Mouse (Mus musculus): Measurements from ENCODE around the gene Arhgef6. TPM values are rescaled to one million over a fixed set of nuclear protein-coding genes. Genes with fewer than 3 reads are reported as not detected.
A peak's percentile ranks its signal among the peaks of the same experiment; 100 is the strongest.

The Arhgef6 gene
- total RNA-seq (2021), result 10 to 100 TPM; 77.6 to 80.0 TPM

DNA sequence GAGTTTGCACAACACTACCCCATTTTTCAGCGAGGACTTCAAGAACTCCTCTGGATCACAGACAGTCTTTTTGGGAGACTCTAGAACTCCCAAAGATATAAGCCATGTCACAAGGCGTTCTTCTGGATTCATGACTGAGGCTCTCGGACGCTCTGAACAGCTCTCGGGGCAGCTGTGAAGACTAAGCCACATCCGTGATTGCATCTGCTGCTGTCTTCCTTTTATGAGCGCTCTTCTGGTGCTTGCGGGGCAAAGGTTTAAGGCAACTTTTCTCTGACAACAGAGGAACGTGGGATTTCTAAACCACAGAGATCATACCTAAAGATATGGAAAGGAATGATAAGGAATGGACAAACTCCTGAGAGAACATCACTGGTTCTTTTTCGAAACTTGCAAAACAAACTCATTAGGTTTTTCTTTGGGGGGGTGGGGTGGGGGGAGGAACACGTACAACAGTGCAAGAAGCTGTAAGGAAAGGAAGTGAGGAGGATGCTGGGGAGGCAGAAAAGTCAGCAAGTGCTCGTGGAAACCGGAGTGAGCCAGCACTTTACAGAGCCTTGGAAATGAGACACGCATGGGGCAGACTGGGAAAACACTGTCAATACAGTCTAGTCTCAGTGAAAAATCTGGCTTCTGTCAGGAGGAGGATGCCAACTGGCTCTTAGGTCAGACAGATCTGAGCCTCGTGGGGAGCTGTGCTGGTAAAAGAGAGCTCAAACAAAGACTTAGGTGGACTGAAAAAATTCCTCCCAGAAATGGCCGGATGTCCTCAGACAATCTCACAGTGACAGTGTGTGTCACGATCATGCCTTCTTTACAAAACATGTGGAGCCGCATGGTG lies at the start of gene Arhgef6:
Arhgef6 (minus strand) TSS at position 359 of the 841 bp plus-strand sequence.
- peak; percentile 40 to 45 for DNase-seq
- intact Hi-C loops (cut with DNase I), result no loop called here

DNA sequence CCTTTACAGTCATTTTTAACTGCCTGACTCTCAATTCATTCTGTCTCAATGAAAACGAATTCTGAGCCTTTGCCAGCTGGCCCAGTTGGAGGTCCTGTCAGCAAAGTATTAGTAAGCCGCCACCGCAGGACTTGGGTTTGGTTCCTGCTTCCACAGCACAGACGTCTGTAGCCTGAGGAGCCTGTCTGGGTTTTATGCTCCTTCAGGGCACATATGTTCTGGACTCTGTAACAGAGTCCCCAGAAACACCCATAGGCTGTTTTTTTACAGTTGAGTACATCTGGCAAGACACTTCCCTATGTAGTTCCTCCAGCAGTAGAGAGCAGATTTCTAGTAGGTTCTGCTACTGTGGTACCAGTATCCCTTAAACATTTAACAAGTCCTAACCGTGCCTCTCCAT lies 42.4 kb upstream of the Arhgef6 start:
- intact Hi-C loops (cut with DNase I), result no loop called here
- DNase-seq, result peak in 1 of 2 experiments; percentile 14

DNA sequence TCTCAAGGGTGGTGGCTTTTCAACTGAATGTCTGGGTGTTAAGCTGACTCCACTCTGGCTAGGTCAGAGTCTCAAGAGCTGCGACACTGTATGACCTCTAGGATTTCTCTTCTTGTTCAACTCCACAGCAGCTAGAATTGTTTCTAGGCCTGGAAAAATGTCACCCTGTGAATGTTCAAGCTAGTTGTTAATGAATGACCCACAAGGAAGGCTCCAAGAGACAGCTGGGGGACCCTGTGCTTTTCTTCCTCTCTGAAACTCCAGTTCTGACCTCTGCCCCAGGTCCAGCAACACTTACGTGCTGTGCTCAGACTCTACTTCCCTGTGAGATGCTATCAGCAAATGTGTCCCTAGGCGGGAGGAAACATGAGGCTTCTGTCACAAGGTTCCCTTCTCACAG lies 40.0 kb upstream of the Arhgef6 start:
- intact Hi-C loops (cut with DNase I), result no loop called here
- no peak for DNase-seq

DNA sequence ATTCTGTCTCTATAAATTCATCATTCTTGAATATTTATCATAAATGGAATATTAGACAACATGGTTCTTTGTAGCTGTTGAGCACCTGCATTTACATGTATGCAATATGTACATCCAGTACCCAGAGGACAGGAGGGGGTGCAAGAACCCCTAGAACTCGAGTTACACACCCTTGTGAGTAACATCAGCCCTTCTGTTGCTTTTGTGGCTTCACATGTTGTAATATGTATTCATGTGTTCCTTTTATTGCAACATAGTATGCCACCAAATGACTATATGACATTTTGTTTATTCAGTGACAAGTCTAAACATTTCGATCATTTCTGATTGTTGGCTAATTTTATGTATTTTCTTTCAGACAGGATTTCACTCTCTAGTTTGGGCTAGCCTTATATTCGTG lies 38.6 kb upstream of the Arhgef6 start:
- DNase-seq, result no peak
- intact Hi-C loops (cut with DNase I), result no loop called here

DNA sequence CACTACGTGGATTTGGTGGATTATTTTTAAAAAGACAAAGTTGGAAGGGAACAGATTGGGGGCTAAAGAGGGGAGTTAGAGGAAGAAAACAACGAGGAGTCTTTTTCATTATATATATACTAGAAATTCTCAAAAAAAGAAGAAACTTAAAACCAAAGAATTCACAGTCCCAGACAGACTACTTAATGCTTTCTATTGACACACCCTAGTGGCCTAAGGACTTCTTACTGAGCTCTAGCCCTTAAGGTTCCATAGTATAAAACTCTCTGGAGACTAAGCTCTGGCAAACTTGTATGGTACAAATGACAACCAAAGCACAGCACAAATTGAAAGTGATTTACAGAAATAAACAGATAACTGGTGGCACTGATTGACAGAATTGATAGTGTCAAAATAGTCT lies 35.5 kb upstream of the Arhgef6 start:
- intact Hi-C loops (cut with DNase I), result no loop called here
- no peak for DNase-seq

DNA sequence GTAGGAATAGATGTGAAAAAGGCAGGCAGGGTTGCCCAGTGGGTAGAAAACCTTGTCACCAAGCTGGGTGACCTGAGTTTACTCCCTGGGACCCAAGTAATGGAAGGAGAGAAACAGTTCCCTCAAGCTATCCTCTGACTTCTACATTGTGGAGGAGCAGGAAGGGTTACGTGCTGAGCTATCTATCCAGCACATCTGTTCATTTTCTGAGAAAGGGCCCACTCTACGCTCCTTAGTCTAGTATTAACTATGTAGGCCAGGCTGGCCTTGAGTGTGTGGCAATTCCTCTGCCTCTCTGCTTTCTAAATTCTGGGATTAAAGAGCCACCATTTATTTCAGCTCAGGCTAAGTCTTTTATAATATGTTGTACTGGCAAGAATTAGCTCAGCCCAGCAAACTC lies 35.0 kb upstream of the Arhgef6 start:
- intact Hi-C loops (cut with DNase I), result no loop called here
- no peak for DNase-seq

DNA sequence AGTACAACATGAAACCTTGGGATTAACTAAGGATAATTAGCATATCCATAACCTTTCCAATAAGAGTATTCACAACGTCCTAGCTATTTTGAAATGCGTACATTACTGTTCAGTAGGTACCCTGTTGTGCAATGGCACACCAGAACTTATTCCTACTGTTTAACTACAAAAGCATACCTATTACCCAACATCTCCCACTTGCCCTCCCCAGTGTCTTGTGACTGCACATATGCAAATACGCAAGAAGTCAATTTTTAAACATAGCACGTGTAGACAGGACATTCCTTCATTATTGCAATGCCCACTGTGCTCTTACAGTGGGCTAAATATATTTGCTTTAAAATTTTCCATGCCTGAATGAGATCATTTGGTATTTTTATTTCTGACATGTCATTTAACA lies 34.4 kb upstream of the Arhgef6 start:
- no peak for DNase-seq
- intact Hi-C loops (cut with DNase I), result no loop called here

DNA sequence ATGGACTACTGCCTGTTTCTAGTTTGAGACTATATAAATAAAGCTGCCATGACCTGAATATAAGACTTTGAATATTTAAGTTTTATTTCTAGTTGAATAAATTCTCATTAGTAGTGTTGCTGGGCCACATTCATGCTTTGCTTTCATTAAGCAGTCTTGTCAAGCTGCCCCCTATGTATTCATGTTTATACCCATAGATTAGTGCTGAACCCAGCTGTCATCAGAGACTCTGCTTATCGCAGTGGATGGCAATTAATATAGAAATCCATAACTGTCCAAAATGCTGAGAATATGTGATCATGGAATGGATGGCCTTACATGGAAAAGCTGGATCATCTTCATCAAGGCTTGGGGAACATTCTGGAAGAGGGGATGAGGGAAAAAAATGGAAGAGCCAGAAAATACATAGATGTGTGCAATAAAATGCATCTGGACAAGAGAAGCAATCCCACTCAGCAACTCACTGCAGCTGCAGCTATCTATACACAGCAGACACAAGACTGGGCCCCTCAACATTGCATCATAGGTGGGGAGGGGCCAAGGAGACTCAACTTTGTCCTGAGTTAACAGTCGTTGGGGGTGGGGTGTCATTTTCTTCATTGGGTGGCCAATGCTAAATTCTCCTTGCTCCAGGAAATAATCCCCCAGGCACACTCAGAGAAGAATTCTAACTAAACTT lies 26.5 kb upstream of the Arhgef6 start:
- intact Hi-C loops (cut with DNase I), result no loop called here
- DNase-seq, result no peak

DNA sequence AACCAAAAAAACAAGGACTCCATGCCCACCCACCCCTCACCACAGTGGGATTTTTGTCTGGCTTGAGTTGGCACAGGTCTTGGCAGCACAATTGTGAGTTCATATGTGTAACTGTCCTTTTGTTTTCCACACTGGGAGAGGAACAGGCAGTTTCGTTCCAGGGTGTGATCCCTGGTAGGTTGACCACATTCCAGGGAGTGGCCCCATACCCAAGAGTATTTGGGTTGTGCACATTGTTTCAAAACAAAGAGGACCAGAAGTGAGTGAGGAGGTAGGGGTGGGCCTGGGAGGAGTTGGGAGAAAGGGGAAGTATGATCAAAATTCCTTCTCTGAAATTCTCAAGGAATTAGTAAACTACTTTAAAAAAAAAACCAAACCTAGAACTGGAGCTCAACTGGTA lies 20.8 kb upstream of the Arhgef6 start:
- no peak for DNase-seq
- intact Hi-C loops (cut with DNase I), result no loop called here

DNA sequence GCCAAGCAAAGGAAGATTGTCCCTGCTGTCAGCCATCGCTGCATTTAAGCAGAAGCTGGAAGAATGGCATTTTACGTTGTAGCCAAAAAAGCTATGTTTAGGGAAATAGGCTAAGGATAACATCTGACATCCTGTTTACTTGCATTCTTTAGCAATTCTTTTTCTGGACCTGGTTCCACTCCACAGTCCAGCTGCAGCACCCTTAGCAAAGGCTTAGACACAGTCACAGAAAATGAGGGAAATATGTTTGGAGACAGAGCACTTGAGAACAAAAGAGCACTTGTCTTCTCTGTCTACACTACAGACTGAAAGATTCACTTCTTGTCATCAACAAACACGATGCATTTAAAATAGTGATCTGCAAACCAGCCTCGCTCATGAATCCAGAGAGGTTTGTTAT lies 691 bp upstream of the Arhgef6 start:
- intact Hi-C loops (cut with DNase I), result no loop called here

DNA sequence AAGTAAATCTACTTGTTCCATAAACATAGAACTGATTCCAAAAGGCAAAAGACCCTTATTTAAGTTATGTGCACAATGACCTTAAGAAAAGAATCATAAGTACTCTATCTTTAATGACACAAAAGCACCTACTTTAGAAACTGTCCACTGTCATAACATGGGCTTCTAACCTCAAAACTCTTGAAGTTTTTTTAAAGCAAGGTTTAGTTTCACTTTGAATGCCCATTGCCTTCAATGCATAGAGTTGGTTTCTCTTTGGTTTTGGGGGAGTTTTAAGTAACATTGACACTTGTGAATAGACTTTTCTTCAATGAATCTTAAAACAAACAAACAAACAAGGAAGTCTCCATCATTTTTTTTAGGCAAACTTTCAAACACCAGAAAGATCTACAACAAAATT lies 947 bp downstream of the Arhgef6 start:
- DNase-seq, result no peak
- intact Hi-C loops (cut with DNase I), result no loop called here

More for the DNA sequence above, 691 bp upstream of the Arhgef6 start:
- DNase-seq, result no peak

DNA sequence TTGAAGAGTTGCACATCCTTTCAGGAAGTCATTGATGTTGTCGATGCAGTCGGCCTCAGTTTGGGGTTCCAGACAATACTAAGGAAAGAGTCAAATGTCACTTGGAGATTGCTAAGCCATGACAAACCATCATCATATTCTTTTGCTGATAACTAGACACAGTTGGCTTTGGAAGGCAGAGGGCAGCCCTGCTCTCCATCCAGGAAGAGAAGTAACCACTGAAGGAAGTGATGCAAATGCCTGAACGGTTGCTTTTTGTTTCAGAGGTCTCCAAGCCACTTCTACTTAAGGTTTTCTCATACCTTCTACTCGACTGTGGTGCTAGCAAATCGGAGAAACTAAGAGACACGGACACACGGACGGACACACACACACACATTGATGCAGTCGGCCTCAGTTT lies 1.6 kb downstream of the Arhgef6 start:
- DNase-seq, result no peak
- intact Hi-C loops (cut with DNase I), result no loop called here

DNA sequence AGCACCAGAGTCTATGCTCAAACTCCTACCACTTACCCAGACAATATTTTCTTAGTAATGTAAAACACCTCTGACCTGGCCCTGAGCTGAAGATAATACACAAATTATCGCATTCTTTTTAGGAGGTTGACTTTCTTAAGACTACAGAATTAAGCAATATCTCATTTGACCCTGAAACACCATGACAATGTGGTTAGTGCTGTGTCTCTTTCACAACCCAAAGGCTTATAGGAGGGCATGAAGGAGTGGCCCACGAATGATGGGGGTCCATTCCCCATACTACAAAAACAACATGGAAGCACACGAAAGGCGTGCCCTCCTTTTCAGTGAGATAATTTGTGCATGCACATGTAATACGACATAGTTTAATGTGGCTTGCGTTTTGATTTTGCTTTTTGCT lies 3.2 kb downstream of the Arhgef6 start:
- intact Hi-C loops (cut with DNase I), result no loop called here
- DNase-seq, result no peak

DNA sequence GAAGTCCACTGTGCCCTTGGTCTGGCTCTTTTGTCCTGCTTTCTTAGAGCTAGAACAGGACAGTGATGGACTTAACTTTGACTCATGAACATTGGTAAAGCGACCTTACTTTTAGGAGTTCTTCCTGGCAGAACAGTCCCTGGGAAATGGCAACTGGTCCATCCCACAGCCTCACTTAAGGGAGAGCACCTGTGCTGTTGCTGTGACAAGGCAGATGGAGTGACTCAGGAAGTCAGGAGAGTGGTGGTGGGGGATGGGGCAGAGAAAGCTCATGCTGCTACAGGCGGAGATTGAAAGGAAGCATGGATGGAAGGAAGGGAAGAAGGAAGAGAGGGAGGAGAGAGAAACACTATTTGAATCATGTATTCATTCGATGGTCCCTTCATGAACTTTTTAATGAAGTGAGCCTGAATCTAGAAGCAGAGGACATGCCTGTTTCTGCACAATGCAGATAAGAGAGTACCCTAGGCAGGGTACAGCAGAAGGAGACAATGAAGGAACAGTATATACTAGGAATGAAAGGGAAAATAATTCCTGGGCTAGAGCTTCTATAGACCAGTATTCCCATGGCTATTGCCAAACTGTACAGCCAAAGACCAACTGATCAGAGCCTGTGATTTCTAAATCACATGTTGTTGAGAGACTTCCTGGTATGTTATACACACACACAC lies 10.7 kb downstream of the Arhgef6 start:
- DNase-seq, result no peak
- intact Hi-C loops (cut with DNase I), result loop anchor here (5.0 kb wide), 1 partner anchor 64 kb away; the partner anchor contains the start of gene Rbmx

DNA sequence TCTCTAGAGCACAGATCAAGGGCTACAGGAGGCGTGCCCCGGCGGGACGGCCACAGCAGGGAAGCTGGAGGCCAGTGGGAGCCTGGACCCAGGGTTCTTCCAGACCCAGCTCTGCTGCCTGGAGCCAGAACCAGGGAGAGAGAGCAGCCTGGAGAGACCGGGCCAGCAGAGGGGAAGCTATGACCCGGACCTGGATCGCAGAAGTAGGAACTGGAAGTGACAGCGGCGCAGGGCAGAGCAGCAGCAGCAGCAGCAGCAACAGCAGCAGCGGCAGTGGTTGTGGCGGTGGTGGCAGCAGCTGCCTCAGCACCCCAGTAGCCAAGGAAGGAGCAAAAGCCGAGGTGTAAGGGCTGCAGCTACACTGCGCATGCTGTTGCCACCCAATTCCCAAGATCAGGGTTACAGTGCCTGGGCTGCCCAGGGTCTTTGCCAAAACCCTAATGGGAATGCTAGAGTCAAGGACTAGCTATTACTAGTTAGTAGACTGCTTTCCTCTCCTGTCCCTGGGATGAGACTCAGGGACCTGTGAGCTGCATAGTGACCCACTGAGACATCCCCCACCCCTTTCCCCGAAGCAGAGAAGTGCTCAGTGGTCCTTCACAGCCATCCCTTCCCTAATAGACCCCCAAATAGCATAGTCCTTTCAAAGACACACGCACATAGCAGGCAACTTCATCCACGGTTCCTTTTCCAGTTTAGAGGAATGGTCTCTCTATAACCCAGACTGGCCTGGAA lies 11.9 kb downstream of the Arhgef6 start:
- intact Hi-C loops (cut with DNase I), result loop anchor here (5.0 kb wide), 1 partner anchor 66 kb away; the partner anchor contains the start of gene Rbmx
- DNase-seq, result peak; percentile 68 to 69

DNA sequence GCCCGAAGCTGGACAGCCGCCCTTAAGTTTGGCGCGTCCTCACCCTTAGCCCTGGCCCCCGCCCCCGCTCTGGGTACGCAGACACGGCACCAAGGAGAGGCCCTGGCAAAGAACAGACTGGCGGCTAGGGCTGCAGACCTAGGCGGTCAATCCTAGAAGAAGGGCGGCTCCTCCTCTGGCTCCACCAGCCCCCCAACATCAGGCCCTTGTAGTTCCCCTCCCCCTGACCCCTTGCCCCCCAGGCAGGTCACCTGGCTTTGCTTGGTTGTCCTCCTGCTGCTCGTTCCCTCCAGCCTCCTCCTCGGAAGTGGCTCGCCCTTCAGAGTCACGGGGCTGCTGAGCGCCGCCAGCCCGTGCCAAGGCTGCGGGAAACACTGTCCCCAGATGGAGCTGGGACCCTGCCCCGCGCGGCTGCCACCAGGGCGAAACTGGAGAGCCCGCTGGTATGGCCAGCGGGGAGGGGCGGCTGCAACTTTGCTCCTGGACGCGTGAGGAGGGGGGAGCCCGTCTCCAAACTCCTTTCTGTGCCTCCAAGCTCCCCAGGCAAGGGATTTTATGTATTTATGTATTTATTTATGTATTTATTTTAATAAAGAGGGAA lies 12.6 kb downstream of the Arhgef6 start:
- DNase-seq, result peak; percentile 55 to 62
- intact Hi-C loops (cut with DNase I), result loop anchor here (5.0 kb wide), 1 partner anchor 66 kb away; the partner anchor contains the start of gene Rbmx

DNA sequence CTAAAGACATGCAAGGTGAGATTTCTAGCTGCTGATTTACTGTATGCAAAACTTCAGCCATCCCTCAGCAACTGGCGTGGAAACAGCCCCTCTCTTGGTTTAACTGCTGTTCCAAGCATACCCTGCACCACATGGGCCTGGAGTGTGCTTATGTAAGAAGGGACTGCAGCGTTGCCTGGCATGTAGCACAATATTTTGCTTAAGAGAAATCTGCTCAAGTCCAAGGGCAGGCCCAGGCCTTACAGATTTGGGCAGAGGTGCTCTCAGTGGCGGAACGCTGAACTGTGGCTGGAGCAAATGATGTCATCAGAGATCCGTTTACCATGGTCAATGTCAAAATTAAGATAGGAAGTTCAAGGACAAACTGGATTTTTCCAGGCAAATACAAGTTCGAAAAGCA lies 13.6 kb downstream of the Arhgef6 start:
- DNase-seq, result peak; percentile 55 to 57
- intact Hi-C loops (cut with DNase I), result loop anchor here (5.0 kb wide), 1 partner anchor 67 kb away; the partner anchor contains the start of gene Rbmx

DNA sequence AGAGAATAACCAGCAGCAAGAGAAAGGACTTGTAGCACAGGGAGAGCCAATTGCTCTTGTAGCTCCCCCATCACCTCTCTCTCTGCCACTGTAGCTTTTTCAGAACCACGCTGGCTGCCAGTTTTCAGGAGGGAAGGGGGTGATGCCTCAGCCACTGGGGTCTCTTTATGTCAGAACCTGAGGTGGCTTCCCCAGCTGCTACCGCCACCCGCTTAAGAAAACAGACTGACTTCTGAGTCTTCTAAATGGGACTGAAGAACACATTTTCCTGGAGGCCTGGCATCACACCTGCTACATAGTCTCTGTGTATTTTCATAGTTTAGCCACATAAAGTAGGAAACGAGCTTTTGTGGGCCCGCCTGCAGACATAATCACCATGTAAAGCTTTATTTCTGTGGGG lies 26.5 kb downstream of the Arhgef6 start:
- intact Hi-C loops (cut with DNase I), result no loop called here
- no peak for DNase-seq

DNA sequence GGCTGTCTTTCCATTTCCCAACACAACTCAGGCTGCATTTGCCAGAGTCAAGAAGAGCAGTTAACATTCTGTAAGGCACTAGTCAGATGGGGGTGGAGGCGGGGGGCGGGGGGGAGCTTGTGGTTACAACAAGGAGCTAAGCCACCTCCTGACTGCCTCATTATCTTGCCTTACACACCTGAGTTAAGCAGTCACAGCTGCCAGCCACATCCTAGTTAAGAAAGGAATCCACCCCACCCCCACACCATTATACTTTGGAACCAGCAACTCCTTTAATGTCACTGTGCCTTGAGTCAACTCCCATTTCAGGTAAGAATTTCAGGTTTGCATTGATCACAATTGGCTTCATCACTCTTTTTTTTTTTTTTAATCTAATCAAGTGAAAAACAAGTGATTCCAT lies 28.5 kb downstream of the Arhgef6 start:
- intact Hi-C loops (cut with DNase I), result no loop called here
- no peak for DNase-seq

DNA sequence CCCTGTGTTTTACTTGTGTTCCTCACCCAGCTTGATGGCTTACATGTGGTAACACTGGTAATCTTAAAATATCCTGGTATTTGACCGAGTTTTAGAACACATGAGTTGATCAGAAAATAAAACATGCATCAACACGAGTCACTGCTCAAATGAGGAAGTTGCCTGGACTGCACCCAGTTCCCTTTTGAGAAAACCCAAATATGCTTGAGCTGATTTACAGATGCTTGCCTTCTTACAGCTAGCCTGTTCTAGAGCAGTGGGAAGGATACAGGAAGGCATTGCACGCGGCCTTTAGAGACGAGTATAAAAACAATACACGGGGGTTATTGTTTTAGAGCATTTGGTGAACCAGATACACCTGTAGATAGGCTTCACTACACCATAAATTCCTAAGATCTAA lies 31.8 kb downstream of the Arhgef6 start:
- intact Hi-C loops (cut with DNase I), result no loop called here
- no peak for DNase-seq
